Mouse (Mus musculus) forebrain, embryonic 11.5 days (tissue): ENCODE results near the gene Awat2. TPM values are rescaled to one million over a fixed set of nuclear protein-coding genes. Genes with fewer than 3 reads are reported as not detected.
A peak's percentile ranks its signal among the peaks of the same experiment; 100 is the strongest.
"Not testable (repeated sequence)": the region's sequence is repeated elsewhere in the genome, so short reads cannot be mapped to it uniquely, and the experiment has no call there.

Source experiments
- ATAC-seq: fragments of 200-750 bp; cut with Nextera tagmentation; replicated peaks from 2 replicates; pipeline ENCODE4 v1.8.0; 2017; ENCODE audit warnings: moderate TSS enrichment; ENCODE audit not compliant: low FRiP score
- DNase-seq: peaks from one replicate; pipeline ENCODE4 v3.0.0-alpha.2; 2017; ENCODE audit warnings: low spot score
- H3K27ac ChIP-seq: fragments of 300-500 bp; sonication (generic); 2 replicates; pipeline ENCODE4 v1.5.1; 2014; ENCODE audit warnings: low read depth, low read length
- H3K27me3 ChIP-seq: fragments of 300-500 bp; sonication (generic); 2 replicates; pipeline ENCODE4 v1.6.1; 2014; ENCODE audit warnings: mild to moderate bottlenecking, low read length, mixed read lengths; ENCODE audit not compliant: control insufficient read depth, insufficient read depth
- H3K36me3 ChIP-seq: fragments of 300-500 bp; sonication (generic); 2 replicates; pipeline ENCODE4 v1.6.1; 2014; ENCODE audit warnings: mild to moderate bottlenecking, low read length, moderate library complexity, mixed read lengths; ENCODE audit not compliant: control insufficient read depth, insufficient read depth
- H3K4me1 ChIP-seq: fragments of 300-500 bp; sonication (generic); replicated peaks from 2 replicates; pipeline ENCODE4 v1.6.1; 2014; ENCODE audit warnings: low read length, mixed read lengths; ENCODE audit not compliant: control insufficient read depth, insufficient read depth
- H3K4me2 ChIP-seq: fragments of 300-500 bp; sonication (generic); 2 replicates; pipeline ENCODE4 v1.6.1; 2014; ENCODE audit warnings: low read depth, mild to moderate bottlenecking, low read length, moderate library complexity, mixed read lengths; ENCODE audit not compliant: severe bottlenecking
- H3K4me3 ChIP-seq: fragments of 300-500 bp; sonication (generic); 2 replicates; pipeline ENCODE4 v1.5.1; 2014; ENCODE audit warnings: low read depth, low read length
- H3K9ac ChIP-seq: fragments of 300-500 bp; sonication (generic); 2 replicates; pipeline ENCODE4 v1.6.1; 2014; ENCODE audit warnings: low read length
- H3K9me3 ChIP-seq: fragments of 300-500 bp; sonication (generic); 2 replicates; pipeline ENCODE4 v1.6.1; 2016; ENCODE audit warnings: low read length, mixed read lengths; ENCODE audit not compliant: control insufficient read depth
- WGBS: fragments of 180-500 bp; shearing (Covaris S2); extraction: QIAGEN DNeasy Blood & Tissue Kit; methylation state at CpG from one replicate; pipeline ENCODE4 v1.1.7; 2014; 5-methylcytosine and 5-hydroxymethylcytosine counted together
- polyA plus RNA-seq: library from polyadenylated mRNA; unstranded; fragments of >200 nt; fragmentation: Nextera tagmentation; extraction: Ambion mirVana; gene quantifications from 2 replicates; pipeline ENCODE4 v1.2.1, GENCODE M21; 2014

The Awat2 gene
- 0.35 and 0.77 TPM in 2 replicates for polyA plus RNA-seq

GRCm38 (mm10) chrX:100442617-100443016, at the start of gene Awat2:
Gene Awat2, minus strand, starts transcription at chrX:100442717.
- H3K36me3 ChIP-seq, DNase-seq, ATAC-seq, H3K4me3 ChIP-seq, H3K27ac ChIP-seq, H3K9ac ChIP-seq, H3K4me2 ChIP-seq, H3K27me3 ChIP-seq, H3K9me3 ChIP-seq, H3K4me1 ChIP-seq: not testable (repeated sequence)
- 94% methylated on average over 2 of the region's 2 CpGs for WGBS

GRCm38 (mm10) chrX:100480317-100480716, 37.8 kb upstream of the Awat2 start:
- H3K4me3 ChIP-seq, result no peak overlapping the region
- peak; percentile 66 for DNase-seq
- H3K27me3 ChIP-seq, result peaks cover 2% of the 10 kb centered on the region; the same call in 1 of the 2 replicates

GRCm38 (mm10) chrX:100475569-100476223, 33.2 kb upstream of the Awat2 start:
- H3K4me1 ChIP-seq, result no peaks in the 10 kb centered on the region
- H3K9ac ChIP-seq, result no peak overlapping the region
- no peak overlapping the region for H3K27ac ChIP-seq
- H3K4me2 ChIP-seq, result no peak overlapping the region
- ATAC-seq (no peak), DNase-seq (no peak)
- WGBS, result 69% methylated on average over 4 of the region's 4 CpGs
- no peak overlapping the region for H3K4me3 ChIP-seq
- H3K36me3 ChIP-seq, result no peaks in the 10 kb centered on the region
- H3K9me3 ChIP-seq, result no peaks in the 10 kb centered on the region
- H3K27me3 ChIP-seq, result peaks cover 6% of the 10 kb centered on the region; the same call in 1 of the 2 replicates

More at GRCm38 (mm10) chrX:100480317-100480716, 37.8 kb upstream of the Awat2 start:
- no peaks in the 10 kb centered on the region for H3K9me3 ChIP-seq
- no peaks in the 10 kb centered on the region for H3K4me1 ChIP-seq
- H3K9ac ChIP-seq, result no peak overlapping the region
- no peak overlapping the region for H3K4me2 ChIP-seq
- no peak overlapping the region for H3K27ac ChIP-seq
- WGBS, result 41% methylated on average over 3 of the region's 3 CpGs
- 0 out of 2 replicates have a peak, but pooled peaks have one; percentile 74 for ATAC-seq
- no peaks in the 10 kb centered on the region for H3K36me3 ChIP-seq

GRCm38 (mm10) chrX:100471491-100471890, 29.0 kb upstream of the Awat2 start:
- H3K4me2 ChIP-seq, result no peak overlapping the region
- WGBS, result 83% methylated on average over 3 of the region's 3 CpGs
- H3K4me3 ChIP-seq, result no peak overlapping the region
- H3K36me3 ChIP-seq, result no peaks in the 10 kb centered on the region
- no peaks in the 10 kb centered on the region for H3K9me3 ChIP-seq
- H3K27ac ChIP-seq, result no peak overlapping the region
- H3K9ac ChIP-seq, result no peak overlapping the region
- peaks cover 10% of the 10 kb centered on the region; the same call in 1 of the 2 replicates for H3K27me3 ChIP-seq
- no peaks in the 10 kb centered on the region for H3K4me1 ChIP-seq
- DNase-seq (no peak), ATAC-seq (no peak)

- H3K9me3 ChIP-seq, result no peaks in the 10 kb centered on the region
- H3K27me3 ChIP-seq, result peaks cover 6% of the 10 kb centered on the region; the same call in 1 of the 2 replicates
- H3K4me2 ChIP-seq, result no peak overlapping the region
- H3K27ac ChIP-seq, result no peak overlapping the region
- no peak overlapping the region for H3K9ac ChIP-seq
- no peak for DNase-seq
- no peak overlapping the region for H3K4me3 ChIP-seq
- no peaks in the 10 kb centered on the region for H3K36me3 ChIP-seq
- no peaks in the 10 kb centered on the region for H3K4me1 ChIP-seq
- WGBS, result 88% methylated on average over 3 of the region's 3 CpGs
- no peak for ATAC-seq
Observed at GRCm38 (mm10) chrX:100470126-100470525, 27.6 kb upstream of the Awat2 start.

- ATAC-seq (no peak), DNase-seq (no peak)
- Histone ChIP-seq H3K4me1 (no peaks in the 10 kb centered on the region), H3K9me3 (no peaks in the 10 kb centered on the region), H3K4me3 (no peak overlapping the region), H3K27me3 (0 out of 2 replicates have a peak, but pooled peaks cover 6% of the 10 kb centered on the region), H3K36me3 (no peaks in the 10 kb centered on the region), H3K4me2 (no peak overlapping the region), H3K27ac (no peak overlapping the region), H3K9ac (no peak overlapping the region)
- WGBS, result 79% methylated on average over 4 of the region's 4 CpGs
Observed at GRCm38 (mm10) chrX:100468047-100468446, 25.5 kb upstream of the Awat2 start.

GRCm38 (mm10) chrX:100443532-100443931, 1.0 kb upstream of the Awat2 start:
- 88% methylated on average over 7 of the region's 7 CpGs for WGBS
- Histone ChIP-seq H3K27me3 (no peaks in the 10 kb centered on the region; the same call in 1 of the 2 replicates), H3K27ac (no peak overlapping the region), H3K9me3 (no peaks in the 10 kb centered on the region), H3K4me2 (no peak overlapping the region), H3K9ac (no peak overlapping the region), H3K36me3 (no peaks in the 10 kb centered on the region), H3K4me1 (no peaks in the 10 kb centered on the region), H3K4me3 (no peak overlapping the region)
- no peak for DNase-seq
- no peak for ATAC-seq

GRCm38 (mm10) chrX:100432311-100432710, 10.2 kb downstream of the Awat2 start:
- H3K9me3 ChIP-seq, result no peaks in the 10 kb centered on the region
- no peaks in the 10 kb centered on the region for H3K4me1 ChIP-seq
- no peaks in the 10 kb centered on the region for H3K36me3 ChIP-seq
- peaks cover 7% of the 10 kb centered on the region; the same call in 1 of the 2 replicates for H3K27me3 ChIP-seq
- DNase-seq (no peak), ATAC-seq (no peak)
- H3K9ac ChIP-seq, result no peak overlapping the region
- H3K27ac ChIP-seq, result no peak overlapping the region
- H3K4me3 ChIP-seq, result no peak overlapping the region
- H3K4me2 ChIP-seq, result no peak overlapping the region
- WGBS, result 76% methylated on average over 3 of the region's 3 CpGs

- 0 out of 2 replicates have a peak, but pooled peaks cover 4% of the 10 kb centered on the region for H3K27me3 ChIP-seq
Observed at GRCm38 (mm10) chrX:100428693-100429092, 13.8 kb downstream of the Awat2 start, which contains the start of gene Otud6a. Gene Otud6a, plus strand, starts transcription at chrX:100429013.

More at GRCm38 (mm10) chrX:100428693-100429092, 13.8 kb downstream of the Awat2 start, which contains the start of gene Otud6a:
- Histone ChIP-seq H3K4me1 (no peaks in the 10 kb centered on the region), H3K36me3 (no peaks in the 10 kb centered on the region), H3K9me3 (no peaks in the 10 kb centered on the region), H3K4me2 (no peak within 1 kb of the TSS), H3K4me3 (no peak within 1 kb of the TSS), H3K9ac (no peak within 1 kb of the TSS), H3K27ac (no peak within 1 kb of the TSS)
- DNase-seq (no peak), ATAC-seq (no peak)
- WGBS, result 87% methylated on average over 21 of the region's 21 CpGs
